Mouse (Mus musculus) G1E (cell line): ENCODE measurements at regions not wholly inside any gene's neighbourhood (a gene's known extent, or its start where the extent isn't known, plus 50 kb on each side); places are given as distances from the start of the nearest gene placed in this dataset.

Experiments used
- CTCF ChIP-seq: IDR thresholded peaks from 2 replicates; pipeline ENCODE4 v1.5.1; 2012; ENCODE audit warnings: low read depth, low read length, inconsistent platforms, mixed read lengths
- GATA1 ChIP-seq: IDR thresholded peaks from 2 replicates; pipeline ENCODE4 v1.6.1; 2012; ENCODE audit warnings: borderline replicate concordance, low read length, inconsistent platforms, mixed read lengths
- TAL1 ChIP-seq: conservative IDR thresholded peaks from 2 replicates; pipeline ENCODE4 v1.6.1; 2012; ENCODE audit warnings: low read depth, low read length, inconsistent platforms, mixed read lengths

- TF ChIP-seq CTCF (no peak), TAL1 (no peak), GATA1 (no peak)
Observed at GRCm38 (mm10) chr3:99504772-99505171, 264.6 kb downstream of the Tbx15 start.
